Mouse (Mus musculus) forebrain, embryonic 16.5 days (tissue): ENCODE data around the gene Phc2. TPM values are rescaled to one million over a fixed set of nuclear protein-coding genes. Genes with fewer than 3 reads are reported as not detected.

Source experiments
- ATAC-seq: fragments of 200-750 bp; cut with Nextera tagmentation; 2 replicates; pipeline ENCODE4 v1.8.0; 2017; ENCODE audit warnings: mild to moderate bottlenecking, moderate library complexity
- H3K27ac ChIP-seq: fragments of 300-500 bp; sonication (generic); 2 replicates; pipeline ENCODE4 v1.5.1; 2014; ENCODE audit warnings: low read length, control low read depth
- H3K27me3 ChIP-seq: fragments of 300-500 bp; sonication (generic); replicated peaks from 2 replicates; pipeline ENCODE4 v1.6.1; 2014; ENCODE audit warnings: low read length; ENCODE audit not compliant: control insufficient read depth, insufficient read depth
- H3K36me3 ChIP-seq: fragments of 300-500 bp; sonication (generic); 2 replicates; pipeline ENCODE4 v1.6.1; 2014; ENCODE audit not compliant: control insufficient read depth, insufficient read depth
- H3K4me1 ChIP-seq: fragments of 300-500 bp; sonication (generic); replicated peaks from 2 replicates; pipeline ENCODE4 v1.6.1; 2014; ENCODE audit warnings: low read length; ENCODE audit not compliant: control insufficient read depth, insufficient read depth
- H3K4me2 ChIP-seq: fragments of 300-500 bp; sonication (generic); 2 replicates; pipeline ENCODE4 v1.6.1; 2014; ENCODE audit warnings: mild to moderate bottlenecking, low read length, control low read depth
- H3K4me3 ChIP-seq: fragments of 300-500 bp; sonication (generic); replicated peaks from 2 replicates; pipeline ENCODE4 v1.5.1; 2014; ENCODE audit warnings: mild to moderate bottlenecking, low read length, control low read depth
- H3K9ac ChIP-seq: fragments of 300-500 bp; sonication (generic); replicated peaks from 2 replicates; pipeline ENCODE4 v1.6.1; 2014; ENCODE audit warnings: low read depth, low read length, control low read depth
- H3K9me3 ChIP-seq: fragments of 300-500 bp; sonication (generic); 2 replicates; pipeline ENCODE4 v1.6.1; 2016; ENCODE audit warnings: low read length; ENCODE audit not compliant: control insufficient read depth
- WGBS: fragments of 180-500 bp; shearing (Covaris S2); extraction: QIAGEN DNeasy Blood & Tissue Kit; methylation state at CpG from one replicate; pipeline ENCODE4 v1.1.7; 2014; 5-methylcytosine and 5-hydroxymethylcytosine counted together
- polyA plus RNA-seq: library from polyadenylated mRNA; unstranded; fragments of >200 nt; fragmentation: Nextera tagmentation; extraction: Ambion mirVana; gene quantifications from 2 replicates; pipeline ENCODE4 v1.2.1, GENCODE M21; 2015

Phc2 gene
- polyA plus RNA-seq, 1 experiment from 2014 or later = 34.9 TPM

GRCm38 (mm10) chr4:128617363-128618120 lies 37.0 kb upstream of the Phc2 start:
- no peaks in the 10 kb centered on the region for H3K36me3 ChIP-seq
- no peak overlapping the region for H3K27ac ChIP-seq
- no peaks in the 10 kb centered on the region for H3K9me3 ChIP-seq
- WGBS = 79% methylated on average over 17 of the region's 17 CpGs
- ATAC-seq = no peak
- no peaks in the 10 kb centered on the region for H3K27me3 ChIP-seq
- no peak overlapping the region for H3K4me3 ChIP-seq
- no peak overlapping the region for H3K4me2 ChIP-seq
- no peaks in the 10 kb centered on the region for H3K4me1 ChIP-seq
- H3K9ac ChIP-seq = no peak overlapping the region

GRCm38 (mm10) chr4:128618246-128618911 lies 36.1 kb upstream of the Phc2 start, which contains the start of gene Tlr12:
TSS of gene Tlr12 (minus strand) at chr4:128618619.
- H3K27me3 ChIP-seq = no peaks in the 10 kb centered on the region
- H3K36me3 ChIP-seq = no peaks in the 10 kb centered on the region
- no peak within 1 kb of the TSS for H3K27ac ChIP-seq
- no peak for ATAC-seq
- H3K4me1 ChIP-seq = no peaks in the 10 kb centered on the region
- H3K4me3 ChIP-seq = no peak within 1 kb of the TSS
- WGBS = 78% methylated on average over 15 of the region's 15 CpGs
- no peaks in the 10 kb centered on the region for H3K9me3 ChIP-seq
- H3K9ac ChIP-seq = no peak within 1 kb of the TSS
- H3K4me2 ChIP-seq = no peak within 1 kb of the TSS

DNA sequence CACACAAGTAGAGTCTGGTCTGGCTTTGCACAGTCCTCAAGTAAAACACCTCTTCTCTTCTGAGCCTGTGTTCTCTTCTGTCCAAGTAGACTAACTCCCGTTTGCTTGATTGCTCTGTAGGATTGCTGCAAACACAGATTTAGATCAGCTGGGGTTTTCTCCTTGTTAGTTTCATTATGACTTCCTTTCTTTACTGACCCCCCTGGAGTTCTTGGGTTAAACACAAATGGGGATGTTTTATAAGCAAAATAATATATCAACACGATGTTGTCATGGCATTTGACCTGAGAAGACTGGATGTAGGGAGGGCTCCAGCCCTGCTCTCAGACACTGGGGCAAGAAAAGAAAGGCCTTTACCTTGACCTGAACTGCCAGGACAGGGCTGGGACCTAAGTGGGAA lies 35.5 kb upstream of the Phc2 start:
- WGBS = 50% methylated on average over 2 of the region's 2 CpGs
- H3K9me3 ChIP-seq = no peaks in the 10 kb centered on the region
- H3K4me1 ChIP-seq = no peaks in the 10 kb centered on the region
- ATAC-seq = no peak
- H3K27ac ChIP-seq = no peak overlapping the region
- no peak overlapping the region for H3K4me3 ChIP-seq
- no peak overlapping the region for H3K9ac ChIP-seq
- no peak overlapping the region for H3K4me2 ChIP-seq
- H3K27me3 ChIP-seq = no peaks in the 10 kb centered on the region
- H3K36me3 ChIP-seq = no peaks in the 10 kb centered on the region

GRCm38 (mm10) chr4:128620572-128620971 lies 33.9 kb upstream of the Phc2 start:
- no peaks in the 10 kb centered on the region for H3K27me3 ChIP-seq
- H3K9ac ChIP-seq = no peak overlapping the region

DNA sequence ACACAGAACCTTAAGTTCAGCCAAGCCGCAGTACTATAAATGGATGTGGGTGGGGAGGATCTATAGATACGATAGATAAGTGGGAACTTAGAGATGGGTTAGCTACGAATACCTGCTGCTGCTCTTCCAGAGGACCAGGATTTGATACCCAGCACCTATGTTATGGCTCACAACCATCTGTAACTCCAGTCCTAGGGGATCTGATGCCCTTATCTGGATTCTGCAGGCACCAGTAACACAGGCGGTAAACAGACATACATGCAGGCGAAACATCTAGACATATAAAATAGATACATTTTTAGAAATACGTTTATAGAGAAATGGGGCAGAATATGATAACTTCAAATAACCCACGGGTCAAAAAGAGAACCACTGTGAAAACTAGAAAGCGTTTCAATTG lies 33.4 kb upstream of the Phc2 start:
- no peaks in the 10 kb centered on the region for H3K36me3 ChIP-seq
- ATAC-seq = no peak
- WGBS = 89% methylated on average over 8 of the region's 8 CpGs
- H3K9me3 ChIP-seq = no peaks in the 10 kb centered on the region
- no peaks in the 10 kb centered on the region for H3K4me1 ChIP-seq
- H3K27ac ChIP-seq = no peak overlapping the region
- no peaks in the 10 kb centered on the region for H3K27me3 ChIP-seq
- no peak overlapping the region for H3K9ac ChIP-seq
- H3K4me3 ChIP-seq = no peak overlapping the region
- H3K4me2 ChIP-seq = no peak overlapping the region

More at GRCm38 (mm10) chr4:128620572-128620971, 33.9 kb upstream of the Phc2 start:
- no peak overlapping the region for H3K4me2 ChIP-seq
- no peak overlapping the region for H3K27ac ChIP-seq
- H3K36me3 ChIP-seq = no peaks in the 10 kb centered on the region
- H3K4me1 ChIP-seq = no peaks in the 10 kb centered on the region
- no peak overlapping the region for H3K4me3 ChIP-seq
- ATAC-seq = no peak
- H3K9me3 ChIP-seq = no peaks in the 10 kb centered on the region
- 81% methylated on average over 6 of the region's 6 CpGs for WGBS

DNA sequence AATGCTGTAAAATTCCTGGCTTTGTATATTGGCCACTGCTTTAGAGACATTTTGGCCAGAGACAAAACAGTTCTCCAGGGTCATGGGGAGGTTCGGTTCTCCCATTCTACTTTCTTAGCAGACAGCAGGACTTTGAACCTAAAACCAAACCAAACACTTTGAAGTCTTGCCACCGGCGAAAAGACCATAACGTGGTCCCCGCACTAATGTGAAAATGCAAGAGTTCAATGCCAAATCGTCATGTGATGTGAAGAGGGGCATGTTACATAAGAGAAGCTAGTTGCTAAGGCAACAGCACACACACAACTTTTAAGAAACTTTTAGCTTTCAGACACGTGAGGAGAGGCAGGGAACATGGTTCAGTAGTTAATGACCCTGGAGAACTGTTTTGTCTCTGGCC lies 19.1 kb upstream of the Phc2 start:
- no peak overlapping the region for H3K9ac ChIP-seq
- no peak overlapping the region for H3K4me2 ChIP-seq
- H3K4me1 ChIP-seq = 0 out of 2 replicates have a peak, but pooled peaks cover 5% of the 10 kb centered on the region
- WGBS = 71% methylated on average over 7 of the region's 7 CpGs
- no peaks in the 10 kb centered on the region for H3K27me3 ChIP-seq
- no peaks in the 10 kb centered on the region for H3K36me3 ChIP-seq
- H3K27ac ChIP-seq = no peak overlapping the region
- no peak overlapping the region for H3K4me3 ChIP-seq
- no peak for ATAC-seq
- no peaks in the 10 kb centered on the region for H3K9me3 ChIP-seq

- Histone ChIP-seq H3K4me2 (no peak overlapping the region), H3K4me3 (no peak overlapping the region), H3K27ac (no peak overlapping the region), H3K36me3 (no peaks in the 10 kb centered on the region), H3K27me3 (no peaks in the 10 kb centered on the region), H3K9ac (no peak overlapping the region), H3K4me1 (0 out of 2 replicates have a peak, but pooled peaks cover 5% of the 10 kb centered on the region), H3K9me3 (no peaks in the 10 kb centered on the region)
- ATAC-seq = no peak
- 55% methylated on average over 10 of the region's 10 CpGs for WGBS
These were observed 18.5 kb upstream of the Phc2 start for GRCm38 (mm10) chr4:128635894-128636585.

- Histone ChIP-seq H3K27me3 (no peaks in the 10 kb centered on the region), H3K9me3 (no peaks in the 10 kb centered on the region), H3K4me2 (no peak overlapping the region), H3K27ac (no peak overlapping the region), H3K4me1 (0 out of 2 replicates have a peak, but pooled peaks cover 5% of the 10 kb centered on the region), H3K4me3 (no peak overlapping the region), H3K9ac (no peak overlapping the region), H3K36me3 (no peaks in the 10 kb centered on the region)
- 71% methylated on average over 11 of the region's 11 CpGs for WGBS
- no peak for ATAC-seq
These were observed 17.3 kb upstream of the Phc2 start for GRCm38 (mm10) chr4:128637250-128637649.

- H3K4me3 ChIP-seq = no peak overlapping the region
- no peak overlapping the region for H3K4me2 ChIP-seq
- WGBS = 82% methylated on average over 18 of the region's 18 CpGs
- no peak for ATAC-seq
- 0 out of 2 replicates have a peak, but pooled peaks cover 5% of the 10 kb centered on the region for H3K4me1 ChIP-seq
- peak overlapping the region; percentile 26; the same call in 1 of the 2 replicates for H3K27ac ChIP-seq
- no peaks in the 10 kb centered on the region for H3K27me3 ChIP-seq
- no peaks in the 10 kb centered on the region for H3K9me3 ChIP-seq
- no peaks in the 10 kb centered on the region for H3K36me3 ChIP-seq
- no peak overlapping the region for H3K9ac ChIP-seq
These were observed 16.1 kb upstream of the Phc2 start for GRCm38 (mm10) chr4:128638265-128638923.
